Mouse (Mus musculus) frontal cortex, postnatal 25 days (tissue): Measurements from ENCODE around the gene Ptcra.

Experiments
- DNase-seq, 2 experiments: peaks; one replicate each; pipeline ENCODE4 v3.0.0; 2022; ENCODE audit warnings: low spot score in 2 of 2

The Ptcra gene

GRCm38 (mm10) chr17:46771616-46772015 is 8.1 kb upstream of the Ptcra start:
- DNase-seq, result no peak

- no peak for DNase-seq
Measured at GRCm38 (mm10) chr17:46771025-46771424, 7.5 kb upstream of the Ptcra start.

DNA sequence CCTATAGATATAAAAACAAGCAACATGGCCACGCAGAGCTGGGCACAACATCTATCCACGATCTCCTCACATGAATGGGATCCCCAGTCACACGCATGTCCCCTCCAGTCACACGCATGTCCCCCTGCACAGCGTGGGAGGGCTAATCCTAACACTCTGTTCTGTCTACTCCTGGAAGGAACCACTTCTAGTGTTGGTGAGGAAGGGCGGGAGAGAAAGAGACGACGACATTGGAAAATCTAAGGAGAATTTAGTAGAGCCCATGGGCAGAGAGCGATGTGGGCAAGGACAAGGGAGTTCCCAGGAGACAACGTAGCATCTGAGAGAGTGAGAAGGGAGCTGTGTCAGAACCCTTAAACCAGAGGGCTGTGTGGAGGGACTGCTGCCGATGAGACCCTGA is 7.0 kb upstream of the Ptcra start:
- DNase-seq, result no peak

DNA sequence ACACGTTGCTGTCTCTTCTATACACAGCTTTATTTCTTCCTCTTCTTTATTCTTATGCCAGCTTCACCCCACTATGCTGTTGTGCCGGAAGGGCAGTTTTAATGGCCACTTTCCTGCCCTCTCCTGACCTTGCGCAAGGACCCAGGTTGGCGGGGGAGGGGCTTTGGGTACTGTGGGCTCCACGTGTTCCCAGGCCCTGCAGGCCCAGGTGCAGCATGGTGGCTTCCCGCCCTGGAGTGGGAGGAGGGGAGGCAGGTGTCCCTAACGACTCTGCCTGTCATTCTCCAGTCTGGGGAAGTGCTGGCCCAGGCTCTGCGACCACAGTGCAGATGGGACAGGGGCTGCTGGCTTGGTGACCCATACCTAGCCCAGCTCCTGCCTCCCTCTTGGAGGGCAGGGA is 4.4 kb upstream of the Ptcra start:
- no peak for DNase-seq

DNA sequence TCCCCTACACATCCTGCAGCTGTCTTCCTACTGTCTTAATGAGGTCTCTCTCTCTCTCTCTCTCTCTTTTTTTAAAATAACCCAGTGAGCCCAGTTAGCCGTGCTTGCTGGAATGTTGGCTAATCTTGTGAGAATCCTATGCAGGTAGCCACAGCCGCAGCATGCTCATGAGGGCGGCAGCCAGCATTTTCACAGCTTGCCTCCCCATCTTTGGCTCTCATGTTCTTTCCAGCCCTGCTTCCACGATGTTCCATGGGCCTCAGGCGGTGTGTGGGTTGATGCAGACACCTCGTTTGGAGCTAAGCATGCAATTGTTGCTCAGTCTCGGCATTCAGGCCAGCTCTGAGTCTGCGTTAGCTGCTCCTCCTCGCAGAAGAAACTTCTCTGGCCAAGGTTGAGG is 1.4 kb upstream of the Ptcra start:
- peak in 1 of 2 experiments; percentile 18 for DNase-seq

GRCm38 (mm10) chr17:46758753-46759152 is 4.8 kb downstream of the Ptcra start:
- no peak for DNase-seq

DNA sequence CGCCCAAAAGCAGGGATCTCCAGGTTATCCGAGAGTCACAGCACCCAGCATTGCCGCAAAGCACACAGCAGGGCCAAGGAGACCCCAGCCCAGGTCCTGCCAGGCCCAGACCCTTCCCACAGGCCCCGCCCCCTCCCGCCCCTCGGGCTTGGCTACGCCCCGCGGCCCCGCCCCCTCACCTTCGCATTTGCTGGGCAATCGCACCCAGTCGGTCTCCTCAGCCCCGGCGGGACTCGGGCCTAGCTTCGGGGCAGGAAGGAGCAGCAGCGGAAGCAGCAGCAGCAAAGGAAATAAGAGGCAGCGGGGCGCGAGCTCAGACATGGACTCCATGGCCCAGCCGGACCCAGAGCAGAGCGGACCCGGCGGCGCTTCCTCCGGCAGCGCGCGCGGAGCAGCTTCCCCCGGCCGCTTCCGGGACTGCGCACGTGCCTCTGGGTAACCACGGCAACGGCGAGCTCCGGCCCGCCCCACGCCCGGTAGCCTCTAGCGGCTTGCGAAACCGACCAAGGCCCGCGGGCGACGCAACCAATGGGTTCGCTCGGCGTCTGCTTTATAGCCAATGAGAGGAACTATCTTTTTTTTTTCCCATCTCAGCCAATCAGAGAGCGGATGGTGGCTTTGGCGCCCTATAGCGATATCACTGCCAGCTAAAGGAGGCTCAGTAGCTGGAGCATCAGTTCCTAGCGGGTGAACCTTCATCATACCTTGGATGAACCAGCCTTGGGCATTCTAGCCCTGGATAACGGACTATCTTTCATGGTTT is 11.5 kb downstream of the Ptcra start, which contains the start of gene Cnpy3:
TSS of gene Cnpy3 (minus strand) at position 421 of the 763 bp plus-strand sequence.
- DNase-seq, result peak; percentile 91 to 96

DNA sequence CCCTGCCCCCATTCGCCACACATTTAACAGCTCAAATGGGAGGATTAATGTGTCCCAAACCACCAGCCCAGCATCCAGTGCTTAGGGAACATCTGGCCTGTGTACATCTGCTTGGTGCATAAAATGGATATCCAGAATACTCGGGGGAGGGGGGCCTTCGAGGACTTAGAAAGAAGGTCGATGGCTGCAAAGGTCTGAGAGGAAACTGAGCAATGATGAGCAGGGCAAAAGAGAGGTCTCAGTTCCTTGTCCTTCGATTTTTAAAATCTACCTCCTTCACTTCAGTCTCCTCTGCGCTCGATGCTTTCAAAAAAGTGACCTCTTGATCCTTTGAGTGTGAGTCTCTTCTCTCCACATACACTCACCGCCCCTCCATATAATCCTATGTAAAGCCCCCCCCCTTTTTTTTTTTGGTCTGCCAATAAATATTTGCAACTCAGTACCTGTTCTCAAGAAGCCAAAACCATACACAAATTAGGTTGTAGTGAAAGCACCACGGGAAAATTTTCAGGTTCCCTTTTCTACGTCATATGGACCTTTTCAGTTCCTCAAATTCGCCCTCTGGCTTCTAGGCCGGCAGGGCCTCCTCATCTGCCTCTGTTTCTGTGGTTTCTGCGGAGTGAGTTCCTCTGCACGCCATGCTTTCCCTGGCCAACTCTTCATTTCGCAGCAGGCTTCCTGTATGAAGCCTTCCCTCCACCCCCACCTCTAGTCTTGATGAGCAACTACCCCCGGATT is 12.3 kb downstream of the Ptcra start:
- DNase-seq, result peak in 1 of 2 experiments; percentile 50

- no peak for DNase-seq
Measured at GRCm38 (mm10) chr17:46750580-46750979, 12.9 kb downstream of the Ptcra start.

DNA sequence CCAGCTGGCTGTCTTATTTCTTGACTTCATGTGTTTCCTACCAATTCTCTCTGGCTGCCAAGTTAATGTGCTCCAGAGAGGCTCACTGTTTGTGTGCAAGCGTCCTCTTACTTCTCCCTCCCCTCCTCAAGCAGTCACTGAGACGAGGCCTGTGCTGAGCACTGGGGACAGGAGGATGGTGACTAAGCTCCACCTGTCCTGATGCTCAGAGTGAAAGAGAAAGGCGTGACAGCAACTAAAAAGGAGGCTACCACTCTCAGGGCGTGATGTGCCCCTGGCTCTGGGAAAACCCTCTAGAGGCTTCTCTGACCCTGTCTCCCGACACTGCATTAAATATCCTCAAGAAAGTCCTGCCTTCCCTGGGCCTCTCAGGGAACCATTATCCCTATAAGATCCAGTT is 14.2 kb downstream of the Ptcra start:
- no peak for DNase-seq

GRCm38 (mm10) chr17:46747806-46748205 is 15.7 kb downstream of the Ptcra start:
- no peak for DNase-seq

GRCm38 (mm10) chr17:46747234-46747633 is 16.3 kb downstream of the Ptcra start:
- no peak for DNase-seq

GRCm38 (mm10) chr17:46745506-46745905 is 18.0 kb downstream of the Ptcra start:
- DNase-seq, result no peak

GRCm38 (mm10) chr17:46742986-46743385 is 20.5 kb downstream of the Ptcra start:
- DNase-seq, result no peak

GRCm38 (mm10) chr17:46741305-46741704 is 22.2 kb downstream of the Ptcra start:
- no peak for DNase-seq

DNA sequence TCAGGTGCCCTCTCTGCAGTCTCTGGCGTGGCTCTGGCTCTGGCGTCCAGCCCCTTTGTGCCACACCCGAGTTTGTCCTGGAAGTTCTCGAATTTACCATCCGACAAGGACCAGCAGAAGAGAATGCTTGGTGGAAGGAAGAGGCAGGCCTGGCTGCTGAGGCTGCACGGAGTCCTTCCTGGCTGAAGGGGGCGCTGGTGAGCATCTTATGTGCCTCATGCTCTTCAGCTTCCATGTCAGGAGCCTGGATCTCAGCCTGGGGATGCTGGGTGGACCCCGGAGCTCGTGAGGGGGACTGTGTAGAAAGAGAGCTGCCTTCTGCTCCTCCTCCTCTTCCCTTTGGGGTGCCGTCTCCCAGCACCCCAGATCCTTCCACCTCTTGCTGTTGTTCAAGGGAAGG is 27.4 kb downstream of the Ptcra start:
- DNase-seq, result no peak

DNA sequence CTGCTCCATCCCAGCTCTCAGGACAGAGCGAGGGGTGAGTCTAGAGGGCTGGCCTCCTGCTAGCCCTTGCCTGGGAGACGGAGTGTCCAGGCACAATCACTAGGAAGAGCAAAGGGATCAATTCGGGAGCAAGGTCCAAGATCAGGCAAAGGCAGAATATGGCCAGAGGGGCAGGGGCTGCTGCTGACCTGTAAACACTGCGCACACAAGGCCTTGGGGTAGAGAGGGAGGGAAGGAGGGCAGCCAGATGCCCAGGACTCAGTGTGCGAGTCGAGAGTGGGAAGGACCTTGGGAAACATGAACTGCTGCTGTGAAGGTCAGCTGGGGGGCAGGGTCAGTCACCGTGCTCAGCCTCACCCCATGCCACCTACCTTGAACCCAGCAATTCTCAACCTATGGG is 28.2 kb downstream of the Ptcra start:
- DNase-seq, result no peak

DNA sequence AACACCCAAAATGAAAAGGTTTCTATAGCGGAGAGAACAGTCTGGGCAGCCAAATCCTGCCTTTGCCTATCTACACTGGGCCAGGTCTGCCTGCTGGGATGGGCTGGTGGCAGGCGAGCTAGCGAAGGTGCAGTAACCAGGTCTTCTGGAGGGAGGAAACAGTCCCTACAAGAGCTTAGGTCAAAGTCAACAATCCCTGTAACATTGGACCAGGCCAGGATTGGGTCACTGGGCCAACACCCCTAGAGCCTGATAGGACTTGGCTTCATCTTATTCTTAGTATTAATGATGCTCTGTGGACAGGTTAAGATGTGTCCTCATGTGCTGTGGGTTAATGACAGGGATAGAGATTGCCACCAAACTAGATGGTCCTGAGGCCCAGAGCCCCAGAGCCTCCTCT is 29.5 kb downstream of the Ptcra start:
- no peak for DNase-seq

DNA sequence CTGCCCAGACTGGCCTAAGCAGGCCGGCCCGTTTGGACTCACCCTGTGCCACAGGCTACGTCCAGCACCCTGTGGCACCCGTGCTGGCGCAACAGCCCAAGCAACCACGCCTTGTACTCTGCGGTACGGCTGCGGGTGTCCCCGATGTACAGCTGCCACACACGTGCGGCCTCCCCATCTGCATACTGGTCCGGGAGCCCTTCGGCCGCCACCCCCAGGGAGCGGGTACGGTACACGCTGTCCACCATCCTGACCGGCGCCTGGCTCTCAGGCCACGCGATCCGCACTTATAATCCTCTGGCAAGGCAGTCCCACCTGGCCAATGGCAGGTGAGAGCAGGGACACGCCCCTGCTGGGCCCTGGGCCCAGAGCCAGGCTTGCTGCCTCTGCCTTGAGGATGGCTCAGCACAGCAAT is 34.6 kb downstream of the Ptcra start, which contains the start of gene Gnmt:
TSS of gene Gnmt (minus strand) at position 265 of the 415 bp plus-strand sequence.
- no peak for DNase-seq

DNA sequence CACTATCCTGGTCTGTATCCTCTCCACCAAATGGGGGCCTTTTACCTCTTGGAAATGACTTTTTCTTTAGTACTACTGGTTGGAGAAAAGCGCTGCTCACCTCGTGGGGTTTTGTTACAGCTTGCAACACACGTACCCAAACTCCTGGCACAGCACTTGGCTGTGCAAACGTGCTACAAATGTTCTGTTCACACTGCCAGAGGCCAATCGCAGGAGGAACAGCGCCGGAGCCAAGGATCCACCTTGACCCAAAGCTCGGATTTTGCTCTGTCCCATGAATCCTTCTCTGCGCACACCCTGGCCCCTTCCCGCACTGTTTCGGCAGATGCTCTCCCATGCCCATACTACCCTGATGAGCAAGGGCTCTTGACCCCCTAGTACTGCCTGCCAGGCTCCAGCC is 35.0 kb downstream of the Ptcra start:
- no peak for DNase-seq

- DNase-seq, result no peak
Measured at GRCm38 (mm10) chr17:46728021-46728420, 35.5 kb downstream of the Ptcra start.

DNA sequence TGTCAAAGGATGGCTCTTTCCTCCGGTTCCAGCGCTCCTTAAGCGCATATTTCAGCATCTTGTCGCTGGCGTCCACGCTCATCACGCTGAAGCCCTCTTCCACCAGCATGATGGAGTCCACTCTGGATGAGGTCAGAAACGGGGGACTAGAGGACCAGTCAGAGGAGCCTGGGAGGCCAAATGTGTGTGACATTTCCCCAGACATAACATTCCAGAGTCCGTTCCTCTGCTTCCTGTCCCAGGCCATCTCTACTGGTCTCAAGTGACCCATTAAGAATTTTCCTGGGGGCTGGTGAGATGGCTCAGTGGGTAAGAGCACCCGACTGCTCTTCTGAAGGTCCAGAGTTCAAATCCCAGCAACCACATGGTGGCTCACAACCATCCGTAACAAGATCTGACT is 36.2 kb downstream of the Ptcra start:
- DNase-seq, result no peak
